ENCODE assay signal across 35 mouse cellular contexts in the genomic region with DNA sequence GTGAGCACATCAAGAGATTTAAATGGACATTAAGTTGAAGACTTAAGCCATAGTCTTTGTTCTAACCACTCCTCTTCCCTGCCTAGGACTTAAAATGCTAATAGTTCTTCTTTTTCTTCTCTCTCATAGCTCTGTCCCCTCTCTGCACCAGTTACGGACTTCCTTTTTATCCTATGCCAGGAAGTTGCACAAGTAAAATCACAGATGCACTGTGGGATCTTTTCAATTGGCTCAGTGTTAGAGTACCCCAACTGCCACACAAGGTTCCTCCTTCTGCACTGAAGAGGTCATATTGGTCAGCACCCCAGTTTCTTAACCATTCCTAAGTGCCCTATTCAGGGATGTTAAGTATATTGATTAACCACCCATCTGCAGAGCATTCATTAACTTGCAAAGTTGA. TPM values are rescaled to one million over a fixed set of nuclear protein-coding genes. Genes with fewer than 3 reads are reported as not detected.
"Had no signal": no experiment of that assay in that cellular context is flagged by ENCODE, and none has a peak within 500 bp of the region (broad histone marks: within the 10 kb centered on the region; RNA-seq: fewer than 3 reads in every experiment).

No protein-coding gene starts in this region.

- DNase-seq: heart, postnatal 10 days; heart, postnatal 14 days; heart, postnatal 36 days; heart, postnatal 4 days; kidney, adult 11 months; kidney, adult 18-20 months; kidney, adult 2 months; kidney, adult 8-10 months; kidney, adult 9 months; kidney, postnatal 10 days; kidney, postnatal 14 days; kidney, postnatal 25 days; kidney, postnatal 36 days; kidney, postnatal 4 days; layer of hippocampus, adult 9-11 months; layer of hippocampus, postnatal 36 days had no signal

- ATAC-seq: hindbrain, embryonic 16.5 days; hindbrain, postnatal 0 days; inflammation-experienced regulatory T-cells, adult 6 months; intestine, embryonic 15.5 days; intestine, embryonic 16.5 days; intestine, postnatal 0 days had no signal

- H3K27ac ChIP-seq: heart, embryonic 10.5 days; heart, embryonic 13.5 days; heart, embryonic 15.5 days; hindbrain, embryonic 10.5 days; hindbrain, embryonic 12.5 days; hindbrain, embryonic 13.5 days; hindbrain, embryonic 14.5 days; hindbrain, embryonic 15.5 days; hindbrain, postnatal 0 days; intestine, embryonic 15.5 days; kidney, embryonic 15.5 days; kidney, postnatal 0 days; layer of hippocampus, adult 2 months had no signal

- H3K4me3 ChIP-seq: heart, embryonic 10.5 days; heart, embryonic 12.5 days; heart, embryonic 13.5 days; heart, embryonic 15.5 days; hindbrain, embryonic 10.5 days; hindbrain, embryonic 12.5 days; hindbrain, embryonic 13.5 days; hindbrain, embryonic 15.5 days; intestine, embryonic 15.5 days; kidney, embryonic 15.5 days; layer of hippocampus, adult 2 months had no signal

RNA-seq across cellular contexts. Expression of gene Adamtsl1, which starts 15.9 kb away (rescaled TPM):
- total RNA-seq: hematopoietic stem cell, adult 5-6 weeks had no signal
